Mouse (Mus musculus) gonadal fat pad, adult 2 months (tissue): ENCODE measurements around the gene Pde12. TPM values are rescaled to one million over a fixed set of nuclear protein-coding genes. Genes with fewer than 3 reads are reported as not detected.
"Not testable (repeated sequence)": the region's sequence is repeated elsewhere in the genome, so short reads cannot be mapped to it uniquely, and the experiment has no call there.

Source experiments
- DNase-seq: peaks from one replicate; pipeline ENCODE4 v3.0.0-alpha.2; 2012; ENCODE audit warnings: low read depth
- polyA plus RNA-seq: library from polyadenylated mRNA; depleted of rRNA; stranded (reverse); fragments of >200 nt; gene quantifications from 2 replicates; pipeline ENCODE4 v1.2.3, GENCODE M21; 2012; rRNA removed

The Pde12 gene
- 5.5 and 5.6 TPM in 2 replicates for polyA plus RNA-seq

DNA sequence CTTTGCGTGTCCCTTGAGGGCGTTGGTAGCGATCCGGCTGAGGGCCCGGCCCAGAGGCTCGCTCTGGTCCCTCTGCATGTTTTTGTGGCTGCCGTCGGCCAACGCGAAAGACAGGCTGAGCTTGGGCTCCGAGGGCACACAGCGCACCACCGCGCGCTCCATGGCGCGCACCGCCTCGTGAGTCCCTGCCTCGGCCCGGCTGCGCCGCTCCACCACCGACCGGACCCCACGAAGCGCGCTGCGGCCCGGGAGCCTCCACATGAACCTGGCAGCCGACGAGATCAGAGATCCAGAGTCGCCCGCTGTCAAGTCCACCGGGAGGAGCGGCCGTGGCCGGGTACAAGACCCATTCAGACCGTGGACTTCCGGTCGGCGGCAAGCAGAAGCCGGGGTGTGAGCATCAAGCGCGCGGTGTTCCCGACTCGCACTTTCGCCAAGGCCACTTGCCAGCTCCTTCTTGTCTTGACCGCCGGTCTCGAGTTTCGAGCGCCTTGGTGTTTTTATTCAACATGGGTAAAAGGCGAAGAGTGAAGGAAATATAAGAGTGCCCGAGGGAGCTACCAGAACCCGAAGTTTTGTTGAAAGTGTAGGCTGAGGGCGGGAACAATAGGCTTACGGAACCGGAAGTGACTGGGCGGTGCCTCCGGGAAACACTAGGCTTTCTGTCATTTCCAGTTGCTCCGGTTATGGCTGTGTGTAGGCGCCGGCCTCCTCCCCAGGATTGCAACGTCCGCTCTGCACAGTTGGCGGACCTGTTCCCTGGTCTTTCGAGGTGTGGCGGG is at the start of gene Pde12:
Gene Pde12 (minus strand): TSS at position 592 of the 782 bp plus-strand sequence.
- peak; percentile 86 for DNase-seq

DNA sequence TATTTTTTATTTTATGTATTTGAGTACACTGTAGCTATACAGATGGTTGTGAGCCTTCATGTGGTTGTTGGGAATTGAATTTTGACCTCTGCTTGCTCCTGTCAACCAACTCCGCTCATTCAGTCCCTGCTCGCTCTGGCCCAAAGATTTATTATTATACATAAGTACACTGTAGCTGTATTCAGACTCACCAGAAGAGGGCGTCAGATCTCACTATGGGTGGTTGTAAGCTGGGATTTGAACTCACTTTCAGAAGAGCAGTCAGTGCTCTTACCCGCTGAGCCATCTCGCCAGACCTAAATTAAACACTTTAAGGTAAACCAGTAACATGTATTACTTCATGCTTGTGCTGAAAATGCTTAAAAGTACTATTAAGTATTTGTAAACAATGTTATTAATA is 35.6 kb upstream of the Pde12 start:
- not testable (repeated sequence) for DNase-seq

DNA sequence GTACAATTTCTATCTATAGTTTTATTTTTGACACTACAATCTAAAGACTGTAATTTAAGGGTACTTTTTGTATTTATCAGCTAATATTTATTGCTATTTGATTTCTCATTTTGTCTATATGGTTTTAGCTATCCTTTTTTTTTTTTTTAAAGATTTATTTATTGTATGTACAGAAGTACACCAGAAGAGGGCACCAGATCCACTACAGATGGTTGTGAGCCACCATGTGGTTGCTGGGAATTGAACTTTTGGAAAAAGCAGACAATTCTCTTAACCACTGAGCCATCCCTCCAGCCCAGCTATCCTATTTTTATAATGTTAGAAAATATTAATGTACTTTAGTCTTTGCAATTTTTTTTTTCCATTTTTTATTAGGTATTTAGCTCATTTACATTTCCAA is 28.2 kb upstream of the Pde12 start:
- DNase-seq, result no peak

DNA sequence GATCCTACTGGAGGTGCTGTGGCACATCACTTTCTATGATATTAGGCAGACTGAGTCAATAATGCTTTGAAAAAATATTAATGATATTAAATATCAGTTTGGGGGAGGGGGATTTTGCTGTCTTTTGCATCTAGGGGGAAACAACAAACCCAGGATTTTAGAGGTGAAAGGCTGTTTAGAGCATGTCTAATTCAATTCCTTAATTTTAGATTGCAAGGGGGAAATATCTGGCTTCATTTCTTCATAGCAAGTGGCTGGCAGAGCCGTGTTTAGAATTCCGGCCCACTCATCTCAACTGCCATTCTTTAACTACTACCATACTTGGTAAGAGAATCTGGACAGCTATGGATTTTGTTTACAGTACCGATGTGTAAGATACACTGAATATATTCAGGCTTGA is 23.3 kb upstream of the Pde12 start, which contains the start of gene Dnah12:
Gene Dnah12 (plus strand): TSS at position 301 of the 400 bp plus-strand sequence.
- DNase-seq, result no peak

DNA sequence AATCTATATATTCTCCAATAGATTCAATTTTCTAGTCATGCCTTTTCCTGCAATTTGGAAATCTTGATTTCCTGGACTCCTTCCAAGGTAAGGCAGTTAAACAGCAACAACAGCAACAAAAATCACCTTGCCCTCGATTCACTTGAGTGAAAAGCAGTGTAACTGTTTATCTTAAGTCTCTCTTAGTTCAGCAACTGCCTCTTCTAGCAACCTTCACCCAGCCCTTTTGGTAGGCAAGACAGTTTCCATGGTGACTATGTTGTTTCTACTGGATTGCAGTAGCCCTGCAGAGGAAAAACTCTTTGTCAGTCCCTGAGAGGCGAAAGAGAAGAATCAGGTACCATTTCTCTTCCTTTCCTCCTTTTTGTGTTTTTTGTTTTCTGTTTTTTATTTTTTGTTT is 21.7 kb upstream of the Pde12 start:
- no peak for DNase-seq

DNA sequence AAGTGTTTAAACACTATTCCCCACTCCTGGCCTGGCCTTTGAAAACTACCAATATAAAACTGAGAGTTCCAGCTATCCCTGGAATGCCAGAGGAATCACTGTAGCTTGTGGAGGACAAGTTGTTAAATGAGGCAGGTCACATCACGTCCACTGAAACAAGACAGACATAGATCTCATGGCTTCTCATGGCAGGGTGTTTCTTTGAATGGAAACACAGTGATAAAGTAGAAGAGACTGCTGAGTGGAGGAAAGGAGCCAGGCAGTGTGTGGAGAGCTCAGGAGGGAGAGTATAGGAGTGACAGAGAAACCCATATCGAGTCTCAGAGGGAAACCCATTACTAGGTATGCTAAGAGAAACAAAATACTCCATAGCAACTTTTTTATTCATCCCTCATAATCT is 21.0 kb upstream of the Pde12 start:
- DNase-seq, result no peak

DNA sequence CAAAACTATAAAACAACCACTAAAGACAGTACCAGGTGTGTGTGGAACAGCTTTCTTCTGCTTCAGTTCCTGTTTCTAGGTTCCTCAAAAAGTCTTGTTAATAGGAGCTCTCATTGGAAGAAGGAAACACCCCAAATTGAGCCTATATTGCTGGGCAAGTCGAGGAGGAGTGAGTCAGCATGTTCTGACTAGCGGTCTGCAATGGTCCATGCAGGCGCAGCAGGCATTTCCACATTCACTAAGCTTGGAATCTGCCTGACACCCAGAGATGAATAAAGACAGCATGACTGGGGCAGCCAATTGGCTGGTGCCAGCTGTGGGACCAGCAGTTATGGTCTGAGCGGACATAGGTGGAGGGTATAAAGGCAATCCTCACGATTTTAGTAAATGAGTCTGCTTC is 6.1 kb upstream of the Pde12 start:
- no peak for DNase-seq

DNA sequence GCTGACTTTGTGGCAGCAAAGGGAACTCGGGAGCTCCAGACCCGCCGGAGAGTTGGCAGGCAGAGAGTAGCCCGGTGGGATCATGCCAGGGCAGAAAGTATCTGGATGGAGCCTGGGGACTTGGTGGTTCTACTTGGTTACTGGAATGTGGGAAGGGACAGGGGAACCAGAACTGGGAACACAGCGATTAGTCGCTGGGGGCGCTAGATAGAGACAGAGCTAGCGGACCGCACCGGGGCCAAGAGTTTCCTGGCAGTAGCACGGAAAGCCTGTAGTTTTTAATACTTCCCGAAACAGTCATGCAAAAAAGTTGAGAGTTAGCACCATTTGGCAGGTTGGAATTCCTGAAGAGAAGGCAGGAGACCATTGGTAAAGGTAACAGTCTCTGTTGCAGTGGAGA is 5.7 kb upstream of the Pde12 start:
- DNase-seq, result no peak

DNA sequence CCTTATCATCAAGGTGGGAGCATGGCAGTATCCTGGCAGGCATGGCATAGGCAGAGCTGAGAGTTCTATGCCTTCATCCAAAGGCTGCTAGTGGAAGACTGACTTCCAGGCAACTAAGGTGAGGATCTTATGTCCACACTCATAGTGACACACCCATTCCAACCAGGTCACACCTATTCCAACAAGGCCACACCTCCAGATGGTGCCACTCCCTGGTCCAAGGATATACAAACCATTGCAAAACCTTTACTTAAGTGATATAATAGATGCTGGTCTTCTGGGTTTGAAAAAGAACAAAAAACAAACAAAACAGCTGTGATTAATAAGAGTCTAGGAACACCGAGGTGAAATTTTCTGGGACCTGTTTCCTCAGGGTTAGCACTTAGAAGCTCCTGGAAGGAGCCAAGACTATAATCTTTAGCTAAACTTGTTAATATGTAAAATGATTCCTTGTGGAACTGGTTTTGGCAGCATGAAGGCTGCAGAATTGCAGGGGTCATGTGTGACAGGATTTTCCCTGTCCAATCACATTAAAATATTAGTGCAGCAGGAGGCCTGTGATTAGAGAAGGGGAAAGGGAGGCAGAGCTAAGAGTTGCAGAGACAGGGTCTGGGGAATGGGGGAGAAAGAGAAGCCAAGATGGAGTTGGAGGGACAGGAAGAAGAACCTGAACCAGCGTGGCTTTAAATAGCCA is 4.9 kb upstream of the Pde12 start:
- not testable (repeated sequence) for DNase-seq

DNA sequence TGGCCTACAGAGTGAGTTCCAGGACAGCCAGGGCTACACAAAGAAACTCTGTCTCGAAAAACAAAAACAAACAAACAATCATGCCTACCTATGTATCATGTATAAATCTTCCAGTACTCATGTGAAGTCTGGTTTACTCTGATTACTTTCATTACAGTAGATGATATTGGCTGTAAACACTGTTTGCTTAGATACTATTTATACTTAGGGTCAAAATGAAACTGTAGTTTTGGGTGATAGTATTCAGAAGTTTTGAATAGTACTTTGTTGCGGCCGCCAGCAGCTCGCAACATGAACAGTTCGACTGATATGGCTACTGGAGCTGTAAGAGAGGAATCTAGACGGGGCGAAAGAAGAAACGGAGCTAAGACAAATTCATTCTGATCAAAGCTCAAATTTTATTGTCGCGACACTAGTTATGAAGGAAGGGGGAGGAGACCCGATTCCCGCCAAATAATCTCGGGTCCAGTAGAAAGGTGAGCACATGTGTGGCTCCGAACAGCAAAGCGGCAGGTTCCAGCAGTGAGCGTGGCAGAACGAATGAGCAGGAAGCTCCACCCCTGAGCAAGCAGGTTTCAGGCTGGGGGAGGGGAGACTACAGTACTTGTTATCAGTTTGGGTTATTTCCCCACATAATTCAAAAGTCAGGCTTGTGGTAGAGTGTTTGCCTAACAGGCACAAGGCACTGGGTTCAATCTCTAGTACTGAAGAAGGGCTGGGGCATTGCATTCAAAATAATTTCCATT is 2.4 kb upstream of the Pde12 start:
- DNase-seq, result not testable (repeated sequence)

DNA sequence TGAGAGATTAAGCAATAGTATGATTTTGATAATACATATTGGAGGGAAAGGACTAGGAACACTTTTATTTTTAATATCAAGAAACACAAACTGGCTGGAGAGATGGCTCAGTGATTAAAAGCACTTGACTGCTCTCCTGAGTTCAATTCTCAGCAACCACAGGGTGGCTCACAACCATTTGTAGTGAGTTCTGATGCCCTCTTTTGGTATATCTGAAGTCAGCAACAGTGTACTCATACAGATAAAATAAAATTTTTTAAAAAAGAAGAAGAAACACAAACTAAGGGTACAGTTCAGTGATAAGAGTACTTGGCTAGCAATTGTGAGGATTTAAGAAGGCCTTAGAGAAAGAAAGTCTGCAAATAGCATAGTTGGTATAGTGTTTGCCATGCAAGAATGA is 1.3 kb upstream of the Pde12 start:
- no peak for DNase-seq

DNA sequence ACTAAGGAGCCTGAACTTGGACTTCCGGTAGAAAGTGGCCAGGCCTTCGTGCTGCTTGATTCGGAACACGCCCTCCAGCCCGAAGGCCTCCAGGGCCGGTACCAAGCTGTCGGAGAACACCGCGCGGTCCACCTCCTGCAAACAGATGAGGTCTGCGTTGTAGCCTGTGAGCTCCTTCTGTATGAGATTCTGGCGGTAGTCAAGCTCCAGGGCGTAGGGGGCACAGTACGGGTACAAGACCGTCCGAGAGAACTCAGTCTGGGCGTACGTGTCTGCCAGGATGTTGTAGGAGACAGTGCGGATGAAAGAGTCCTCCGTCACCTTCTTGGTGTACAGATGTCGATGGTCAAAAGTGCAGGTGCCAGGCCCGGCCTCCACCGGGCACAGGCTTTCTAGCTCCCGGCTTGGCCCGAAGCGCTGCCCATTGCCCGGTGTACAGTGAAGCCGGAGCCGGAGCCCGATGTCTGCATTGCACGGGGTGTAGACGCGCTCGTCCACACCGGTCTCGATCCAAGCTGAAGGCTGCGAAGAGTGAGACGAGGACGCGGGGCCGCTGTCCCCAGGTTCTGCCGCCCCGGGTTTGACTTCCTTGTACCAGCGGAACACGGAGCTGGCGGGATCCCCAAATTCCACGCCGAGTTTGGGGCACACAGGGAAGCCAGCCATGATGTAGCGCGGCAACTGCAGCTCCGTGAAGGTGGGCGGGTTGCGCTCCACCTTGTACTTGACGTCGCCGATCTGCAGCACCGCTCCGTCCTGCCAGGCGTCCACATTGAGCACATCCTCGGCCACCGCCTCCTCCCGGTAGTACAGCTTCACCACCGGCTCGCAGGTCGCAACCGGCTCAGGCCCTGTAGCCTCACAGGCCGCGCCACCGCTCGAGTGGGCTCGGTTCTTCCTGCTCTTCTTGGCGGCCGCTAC is 1.1 kb downstream of the Pde12 start:
- DNase-seq, result no peak

DNA sequence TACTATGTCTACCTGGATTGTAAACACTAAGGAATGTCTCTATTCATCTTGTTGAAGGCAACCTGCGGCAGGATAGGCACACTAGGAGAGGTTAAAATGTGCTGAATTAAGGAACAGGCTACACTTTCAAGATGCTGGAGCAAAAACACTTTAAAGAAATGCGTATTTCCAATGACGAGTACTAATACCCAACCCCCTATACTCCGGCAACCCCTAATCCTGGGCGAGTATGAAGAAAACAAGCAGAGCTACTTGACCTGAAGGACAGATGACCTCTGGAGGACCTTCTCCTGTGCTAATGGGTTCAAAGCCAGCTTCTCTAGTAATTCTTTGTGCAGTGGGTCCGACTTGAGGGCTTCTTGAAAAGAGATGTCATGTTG is 1.7 kb downstream of the Pde12 start:
- no peak for DNase-seq

DNA sequence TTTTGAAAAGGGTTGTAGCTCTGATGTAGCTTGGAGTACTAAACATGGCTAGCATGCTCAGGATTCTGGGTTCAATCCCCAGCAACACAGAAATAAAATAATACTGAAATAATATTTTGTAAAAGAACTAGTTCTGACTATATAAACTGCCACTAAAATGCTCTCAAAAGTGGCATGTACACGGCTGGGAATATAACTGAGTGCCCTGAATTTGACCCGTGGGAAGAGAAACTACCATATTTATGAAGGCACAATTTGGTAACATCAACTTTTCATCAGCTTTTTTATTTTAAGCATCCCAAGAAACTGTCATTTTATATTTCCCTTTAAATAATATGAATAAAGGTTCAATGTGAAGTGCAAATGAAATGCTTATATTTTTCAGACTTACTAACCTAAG is 5.8 kb downstream of the Pde12 start:
- no peak for DNase-seq

DNA sequence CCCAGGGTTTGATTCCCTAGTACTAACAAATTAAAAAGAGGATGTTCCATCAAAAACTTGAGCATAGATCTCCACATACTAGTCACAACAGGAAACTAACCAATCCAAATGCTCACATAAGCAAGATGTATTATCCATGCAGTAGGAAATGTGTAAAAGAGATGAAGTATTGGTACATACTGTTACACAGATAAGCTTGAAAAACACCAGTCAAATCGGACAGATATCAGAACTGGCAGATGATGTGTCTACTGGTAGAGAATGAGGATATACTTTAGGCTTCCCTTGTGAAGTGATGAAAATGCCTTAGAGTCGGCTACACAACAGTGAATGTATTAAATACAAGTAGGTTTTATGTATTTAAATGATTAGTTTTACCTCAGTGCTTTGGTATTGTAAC is 7.2 kb downstream of the Pde12 start:
- no peak for DNase-seq

DNA sequence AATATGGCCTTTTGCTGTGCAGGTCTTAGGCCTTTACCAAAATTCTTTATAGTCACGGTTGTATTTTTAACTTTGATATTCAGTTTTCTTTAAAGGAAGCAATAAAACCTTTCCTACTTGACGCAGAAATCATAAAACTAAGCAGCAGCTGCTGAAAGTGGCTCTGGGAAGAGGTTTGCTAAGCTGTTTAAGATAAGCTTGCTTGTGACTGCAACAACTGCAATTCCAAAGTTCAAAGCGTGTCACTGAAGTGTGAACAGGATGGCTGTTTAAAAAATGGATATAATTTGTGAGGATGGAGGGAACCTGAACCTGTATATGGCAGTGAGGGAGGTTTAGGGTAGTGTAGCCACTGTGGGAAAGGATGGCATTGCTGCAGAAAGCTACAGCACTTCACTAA is 7.7 kb downstream of the Pde12 start:
- no peak for DNase-seq

DNA sequence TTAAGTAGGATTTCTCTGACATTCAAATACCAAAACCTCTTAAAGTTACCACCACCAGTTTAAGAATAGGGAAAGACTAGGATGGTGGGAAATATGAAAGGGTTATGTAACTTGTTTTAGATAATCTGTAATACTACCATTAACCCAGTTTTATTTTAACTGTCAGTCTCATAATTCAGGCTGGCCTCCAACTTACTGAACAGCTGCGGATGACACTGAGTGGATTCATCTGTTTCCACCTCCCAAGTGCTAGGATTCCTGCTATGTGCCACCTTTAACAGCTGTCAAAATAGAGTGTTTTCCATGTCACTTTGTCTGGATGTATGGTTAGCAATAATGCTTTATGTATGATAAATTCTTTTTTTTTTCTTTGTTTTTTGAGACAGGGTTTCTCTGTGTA is 9.4 kb downstream of the Pde12 start:
- DNase-seq, result no peak

DNA sequence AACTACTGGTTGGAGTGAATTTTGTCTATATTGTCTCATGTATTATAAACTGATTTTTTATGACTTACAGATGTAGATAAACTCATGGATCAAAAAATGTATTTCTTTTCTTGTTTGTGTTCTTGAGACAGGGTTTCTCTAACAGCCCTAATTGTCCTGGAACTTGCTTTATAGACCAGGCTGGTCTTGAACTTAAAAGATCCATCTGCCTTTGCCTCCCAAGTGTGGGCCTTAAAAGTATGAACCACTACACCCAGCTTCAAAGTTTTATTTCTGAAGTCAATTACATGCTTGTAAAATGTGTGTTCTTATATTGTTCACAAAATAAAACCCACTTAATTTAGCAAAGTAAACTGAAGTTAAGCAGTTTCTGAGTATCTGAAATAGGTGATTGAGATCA is 11.5 kb downstream of the Pde12 start:
- DNase-seq, result no peak

DNA sequence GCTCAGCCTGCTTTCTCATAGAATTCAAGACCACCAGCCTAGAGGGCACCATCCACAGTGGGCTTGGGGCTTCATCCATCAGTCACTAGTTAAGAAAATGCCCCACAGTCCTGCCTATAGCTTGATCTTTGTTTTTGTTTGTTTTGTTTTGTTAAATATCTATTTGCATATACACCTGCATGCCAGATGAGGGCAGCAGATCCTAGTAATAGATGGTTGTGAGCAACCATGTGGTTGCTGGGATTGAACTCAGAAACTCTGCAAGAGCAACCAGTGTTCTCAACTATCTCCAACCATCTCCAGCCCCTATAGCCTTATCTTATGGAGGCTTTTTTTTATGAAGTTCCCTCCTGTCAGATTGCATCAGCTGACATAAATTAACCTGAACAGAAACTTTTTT is 17.8 kb downstream of the Pde12 start:
- DNase-seq, result no peak

DNA sequence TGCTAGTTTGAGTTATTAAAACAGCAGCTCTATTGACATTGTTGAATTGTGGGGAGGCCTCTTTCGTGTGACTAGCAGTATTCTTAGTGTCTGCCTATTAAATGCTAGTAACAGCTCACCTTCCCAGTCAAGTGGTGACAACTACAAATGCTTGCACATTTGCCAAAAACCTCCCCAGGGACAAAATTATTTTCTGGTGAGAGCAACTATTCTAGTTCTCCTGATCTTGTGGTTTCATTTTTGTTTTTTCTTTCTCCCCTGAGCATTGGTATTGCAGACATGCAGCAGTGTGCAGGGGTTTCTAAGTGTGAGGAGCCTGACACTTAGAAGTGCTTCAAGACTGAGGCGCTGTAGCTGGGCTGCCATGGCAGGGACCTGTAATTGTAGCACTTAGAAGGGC is 21.9 kb downstream of the Pde12 start:
- DNase-seq, result no peak

DNA sequence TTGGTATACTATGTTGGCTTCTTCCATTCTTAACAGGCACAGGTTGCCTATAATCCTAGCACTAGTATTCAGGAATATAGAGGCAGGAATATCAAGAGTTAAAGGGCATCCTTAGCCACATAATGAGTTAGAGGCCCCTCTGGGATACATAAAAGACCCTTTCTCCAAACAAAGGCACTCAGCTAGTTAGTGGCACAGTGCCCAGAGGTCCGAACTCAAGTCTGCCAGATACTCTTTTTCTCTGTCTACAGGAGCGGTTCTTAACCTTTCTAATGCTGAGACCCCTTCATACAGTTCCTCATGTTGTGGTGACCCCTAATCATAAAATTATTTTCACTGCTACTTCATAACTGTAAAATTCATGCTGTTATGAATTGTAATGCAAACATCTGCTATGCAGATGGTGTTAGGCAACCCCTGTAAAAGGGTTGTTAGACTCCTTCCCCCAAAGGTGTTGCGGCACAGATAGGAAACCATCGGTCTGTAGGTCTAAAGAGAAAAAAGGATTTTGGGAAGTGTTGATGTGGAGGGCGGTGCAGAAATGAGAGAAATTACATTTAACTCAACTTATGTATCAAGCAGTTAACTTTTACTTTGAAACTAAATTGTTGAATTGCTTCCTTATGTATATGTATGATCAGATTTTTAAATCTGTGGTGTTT is 23.6 kb downstream of the Pde12 start:
- DNase-seq, result no peak
